Mouse (Mus musculus) forebrain, embryonic 11.5 days (tissue): ENCODE measurements around the gene Cfap100. TPM values are rescaled to one million over a fixed set of nuclear protein-coding genes. Genes with fewer than 3 reads are reported as not detected.

ENCODE experiments used
- ATAC-seq: fragments of 200-750 bp; cut with Nextera tagmentation; replicated peaks from 2 replicates; pipeline ENCODE4 v1.8.0; 2017; ENCODE audit warnings: moderate TSS enrichment; ENCODE audit not compliant: low FRiP score
- DNase-seq: peaks from one replicate; pipeline ENCODE4 v3.0.0-alpha.2; 2017; ENCODE audit warnings: low spot score
- H3K27ac ChIP-seq: fragments of 300-500 bp; sonication (generic); 2 replicates; pipeline ENCODE4 v1.5.1; 2014; ENCODE audit warnings: low read depth, low read length
- H3K27me3 ChIP-seq: fragments of 300-500 bp; sonication (generic); 2 replicates; pipeline ENCODE4 v1.6.1; 2014; ENCODE audit warnings: mild to moderate bottlenecking, low read length, mixed read lengths; ENCODE audit not compliant: control insufficient read depth, insufficient read depth
- H3K36me3 ChIP-seq: fragments of 300-500 bp; sonication (generic); 2 replicates; pipeline ENCODE4 v1.6.1; 2014; ENCODE audit warnings: mild to moderate bottlenecking, low read length, moderate library complexity, mixed read lengths; ENCODE audit not compliant: control insufficient read depth, insufficient read depth
- H3K4me1 ChIP-seq: fragments of 300-500 bp; sonication (generic); replicated peaks from 2 replicates; pipeline ENCODE4 v1.6.1; 2014; ENCODE audit warnings: low read length, mixed read lengths; ENCODE audit not compliant: control insufficient read depth, insufficient read depth
- H3K4me2 ChIP-seq: fragments of 300-500 bp; sonication (generic); 2 replicates; pipeline ENCODE4 v1.6.1; 2014; ENCODE audit warnings: low read depth, mild to moderate bottlenecking, low read length, moderate library complexity, mixed read lengths; ENCODE audit not compliant: severe bottlenecking
- H3K4me3 ChIP-seq: fragments of 300-500 bp; sonication (generic); 2 replicates; pipeline ENCODE4 v1.5.1; 2014; ENCODE audit warnings: low read depth, low read length
- H3K9ac ChIP-seq: fragments of 300-500 bp; sonication (generic); 2 replicates; pipeline ENCODE4 v1.6.1; 2014; ENCODE audit warnings: low read length
- H3K9me3 ChIP-seq: fragments of 300-500 bp; sonication (generic); 2 replicates; pipeline ENCODE4 v1.6.1; 2016; ENCODE audit warnings: low read length, mixed read lengths; ENCODE audit not compliant: control insufficient read depth
- WGBS: fragments of 180-500 bp; shearing (Covaris S2); extraction: QIAGEN DNeasy Blood & Tissue Kit; methylation state at CpG from one replicate; pipeline ENCODE4 v1.1.7; 2014; 5-methylcytosine and 5-hydroxymethylcytosine counted together
- polyA plus RNA-seq: library from polyadenylated mRNA; unstranded; fragments of >200 nt; fragmentation: Nextera tagmentation; extraction: Ambion mirVana; gene quantifications from 2 replicates; pipeline ENCODE4 v1.2.1, GENCODE M21; 2014

The Cfap100 gene
- polyA plus RNA-seq, 1 experiment from 2014 or later, result 1.8 TPM

GRCm38 (mm10) chr6:90450697-90451096 lies 22.1 kb upstream of the Cfap100 start:
- ATAC-seq, result no peak
- H3K27me3 ChIP-seq, result no peaks in the 10 kb centered on the region
- WGBS, result 71% methylated on average over 5 of the region's 5 CpGs

GRCm38 (mm10) chr6:90450179-90450578 lies 21.6 kb upstream of the Cfap100 start:
- no peak overlapping the region for H3K27ac ChIP-seq
- no peak overlapping the region for H3K9ac ChIP-seq
- H3K4me1 ChIP-seq, result 0 out of 2 replicates have a peak, but pooled peaks cover 2% of the 10 kb centered on the region
- no peak overlapping the region for H3K4me3 ChIP-seq
- WGBS, result 31% methylated on average over 7 of the region's 7 CpGs
- no peaks in the 10 kb centered on the region for H3K9me3 ChIP-seq
- ATAC-seq, result 0 out of 2 replicates have a peak, but pooled peaks have one; percentile 21
- no peaks in the 10 kb centered on the region for H3K27me3 ChIP-seq
- H3K36me3 ChIP-seq, result no peaks in the 10 kb centered on the region
- DNase-seq, result peak; percentile 76
- H3K4me2 ChIP-seq, result no peak overlapping the region

More at GRCm38 (mm10) chr6:90450697-90451096, 22.1 kb upstream of the Cfap100 start:
- no peak overlapping the region for H3K4me3 ChIP-seq
- H3K9ac ChIP-seq, result no peak overlapping the region
- no peaks in the 10 kb centered on the region for H3K36me3 ChIP-seq
- no peak overlapping the region for H3K4me2 ChIP-seq
- H3K4me1 ChIP-seq, result 0 out of 2 replicates have a peak, but pooled peaks cover 2% of the 10 kb centered on the region
- no peaks in the 10 kb centered on the region for H3K9me3 ChIP-seq
- no peak for DNase-seq
- H3K27ac ChIP-seq, result no peak overlapping the region

GRCm38 (mm10) chr6:90446883-90447282 lies 18.3 kb upstream of the Cfap100 start:
- 26% methylated on average over 4 of the region's 4 CpGs for WGBS
- H3K27ac ChIP-seq, result no peak overlapping the region
- H3K4me1 ChIP-seq, result 0 out of 2 replicates have a peak, but pooled peaks cover 2% of the 10 kb centered on the region
- ATAC-seq (peak; percentile 51), DNase-seq (no peak)
- H3K9me3 ChIP-seq, result no peaks in the 10 kb centered on the region
- no peak overlapping the region for H3K4me2 ChIP-seq
- H3K9ac ChIP-seq, result no peak overlapping the region
- no peak overlapping the region for H3K4me3 ChIP-seq
- no peaks in the 10 kb centered on the region for H3K36me3 ChIP-seq
- no peaks in the 10 kb centered on the region for H3K27me3 ChIP-seq

- H3K27ac ChIP-seq, result no peak overlapping the region
- ATAC-seq, result no peak
- H3K36me3 ChIP-seq, result no peaks in the 10 kb centered on the region
- no peak overlapping the region for H3K9ac ChIP-seq
- no peak overlapping the region for H3K4me2 ChIP-seq
- H3K4me1 ChIP-seq, result 0 out of 2 replicates have a peak, but pooled peaks cover 2% of the 10 kb centered on the region
- H3K4me3 ChIP-seq, result no peak overlapping the region
- H3K27me3 ChIP-seq, result no peaks in the 10 kb centered on the region
- DNase-seq, result no peak
- no peaks in the 10 kb centered on the region for H3K9me3 ChIP-seq
- 94% methylated on average over 3 of the region's 3 CpGs for WGBS
Observed at GRCm38 (mm10) chr6:90437041-90437440, 8.4 kb upstream of the Cfap100 start.

GRCm38 (mm10) chr6:90436192-90436907 lies 7.8 kb upstream of the Cfap100 start:
- no peak overlapping the region for H3K4me2 ChIP-seq
- H3K9ac ChIP-seq, result no peak overlapping the region
- no peaks in the 10 kb centered on the region for H3K36me3 ChIP-seq
- no peak overlapping the region for H3K27ac ChIP-seq
- 88% methylated on average over 10 of the region's 10 CpGs for WGBS
- H3K4me3 ChIP-seq, result no peak overlapping the region
- H3K4me1 ChIP-seq, result 0 out of 2 replicates have a peak, but pooled peaks cover 2% of the 10 kb centered on the region
- DNase-seq (no peak), ATAC-seq (no peak)
- no peaks in the 10 kb centered on the region for H3K27me3 ChIP-seq
- H3K9me3 ChIP-seq, result no peaks in the 10 kb centered on the region

- H3K27me3 ChIP-seq, result no peaks in the 10 kb centered on the region
- peak; percentile 89 for DNase-seq
- WGBS, result 12% methylated on average over 11 of the region's 11 CpGs
- H3K9ac ChIP-seq, result no peak overlapping the region
- no peak overlapping the region for H3K4me2 ChIP-seq
- no peaks in the 10 kb centered on the region for H3K36me3 ChIP-seq
- H3K4me1 ChIP-seq, result 0 out of 2 replicates have a peak, but pooled peaks cover 2% of the 10 kb centered on the region
- ATAC-seq, result peak; percentile 75
- H3K9me3 ChIP-seq, result no peaks in the 10 kb centered on the region
- H3K27ac ChIP-seq, result no peak overlapping the region
- H3K4me3 ChIP-seq, result no peak overlapping the region
Observed at GRCm38 (mm10) chr6:90435195-90435618, 6.6 kb upstream of the Cfap100 start.

GRCm38 (mm10) chr6:90434687-90435086 lies 6.1 kb upstream of the Cfap100 start:
- no peak overlapping the region for H3K27ac ChIP-seq
- no peak overlapping the region for H3K9ac ChIP-seq
- no peaks in the 10 kb centered on the region for H3K9me3 ChIP-seq
- H3K27me3 ChIP-seq, result no peaks in the 10 kb centered on the region
- ATAC-seq (peak; percentile 53), DNase-seq (no peak)
- H3K4me2 ChIP-seq, result no peak overlapping the region
- no peaks in the 10 kb centered on the region for H3K36me3 ChIP-seq
- WGBS, result 60% methylated on average over 3 of the region's 3 CpGs
- H3K4me3 ChIP-seq, result no peak overlapping the region
- H3K4me1 ChIP-seq, result 0 out of 2 replicates have a peak, but pooled peaks cover 2% of the 10 kb centered on the region

GRCm38 (mm10) chr6:90431487-90431886 lies 2.9 kb upstream of the Cfap100 start:
- DNase-seq, result no peak
- Histone ChIP-seq H3K4me2 (no peak overlapping the region), H3K9ac (no peak overlapping the region), H3K27me3 (peaks cover 4% of the 10 kb centered on the region; the same call in 1 of the 2 replicates), H3K4me1 (peaks cover 5% of the 10 kb centered on the region; the same call in 1 of the 2 replicates), H3K36me3 (no peaks in the 10 kb centered on the region), H3K9me3 (no peaks in the 10 kb centered on the region), H3K27ac (no peak overlapping the region), H3K4me3 (no peak overlapping the region)
- 64% methylated on average over 2 of the region's 2 CpGs for WGBS
- no peak for ATAC-seq
